Mouse (Mus musculus) limb, embryonic 14.5 days (tissue): ENCODE measurements around the gene Olfr1417. TPM values are rescaled to one million over a fixed set of nuclear protein-coding genes. Genes with fewer than 3 reads are reported as not detected.

Experiments
- ATAC-seq: fragments of 200-750 bp; cut with Nextera tagmentation; 2 replicates; pipeline ENCODE4 v1.8.0; 2017; ENCODE audit warnings: low read depth, moderate number of reproducible peaks, moderate TSS enrichment; ENCODE audit not compliant: low FRiP score
- DNase-seq: peaks from one replicate; pipeline ENCODE4 v3.0.0-alpha.2; 2015; ENCODE audit warnings: low spot score
- H3K27ac ChIP-seq: fragments of 300-500 bp; sonication (generic); replicated peaks from 2 replicates; pipeline ENCODE4 v1.5.1; 2014; ENCODE audit warnings: low read depth, mild to moderate bottlenecking, low read length, moderate library complexity, mixed read lengths
- H3K27me3 ChIP-seq: fragments of 300-500 bp; sonication (generic); 2 replicates; pipeline ENCODE4 v1.6.1; 2014; ENCODE audit warnings: low read length, mixed read lengths; ENCODE audit not compliant: control insufficient read depth, insufficient read depth
- H3K36me3 ChIP-seq: fragments of 300-500 bp; sonication (generic); 2 replicates; pipeline ENCODE4 v1.6.1; 2014; ENCODE audit warnings: mild to moderate bottlenecking, low read length, moderate library complexity, mixed read lengths; ENCODE audit not compliant: control insufficient read depth, insufficient read depth
- H3K4me1 ChIP-seq: fragments of 300-500 bp; sonication (generic); 2 replicates; pipeline ENCODE4 v1.6.1; 2014; ENCODE audit warnings: antibody characterized with exemption, low read length, mixed read lengths; ENCODE audit not compliant: control insufficient read depth, insufficient read depth
- H3K4me2 ChIP-seq: fragments of 300-500 bp; sonication (generic); replicated peaks from 2 replicates; pipeline ENCODE4 v1.6.1; 2014; ENCODE audit warnings: low read depth, mild to moderate bottlenecking, low read length, moderate library complexity; ENCODE audit not compliant: severe bottlenecking
- H3K4me3 ChIP-seq: fragments of 300-500 bp; sonication (generic); replicated peaks from 2 replicates; pipeline ENCODE4 v1.5.1; 2014; ENCODE audit warnings: low read length
- H3K9ac ChIP-seq: fragments of 300-500 bp; sonication (generic); 2 replicates; pipeline ENCODE4 v1.6.1; 2014; ENCODE audit warnings: mild to moderate bottlenecking, low read depth, low read length, moderate library complexity; ENCODE audit not compliant: severe bottlenecking
- H3K9me3 ChIP-seq: fragments of 300-500 bp; sonication (generic); 2 replicates; pipeline ENCODE4 v1.6.1; 2016; ENCODE audit warnings: low read length; ENCODE audit not compliant: control insufficient read depth
- POLR2A ChIP-seq: fragments of 200-500 bp; IDR thresholded peaks from 2 replicates; pipeline ENCODE4 v1.8.0; 2012; ENCODE audit warnings: inconsistent platforms, mild to moderate bottlenecking, moderate library complexity, borderline replicate concordance; ENCODE audit not compliant: insufficient read depth, insufficient read length; ENCODE audit errors: extremely low read depth
- WGBS: fragments of 180-500 bp; shearing (Covaris S2); extraction: QIAGEN DNeasy Blood & Tissue Kit; methylation state at CpG from one replicate; pipeline ENCODE4 v1.1.7; 2014; 5-methylcytosine and 5-hydroxymethylcytosine counted together
- polyA plus RNA-seq, 2 experiments: library from polyadenylated mRNA; depleted of rRNA in 1 of 2; stranded (reverse) in 1 of 2; unstranded in 1 of 2; fragments of >200 nt; fragmentation: Nextera tagmentation in 1 of 2; extraction: Ambion mirVana in 1 of 2; gene quantifications; 2 replicates each; pipeline versions ENCODE4 v1.2.1 to v1.2.3; 2012 to 2014

The Olfr1417 gene
- polyA plus RNA-seq, 2 experiments: not detected

- H3K36me3 ChIP-seq: no peaks in the 10 kb centered on the region
- H3K9ac ChIP-seq: no peak overlapping the region
- H3K4me3 ChIP-seq: no peak overlapping the region
- DNase-seq (no peak), ATAC-seq (no peak)
- no peaks in the 10 kb centered on the region for H3K27me3 ChIP-seq
- no peaks in the 10 kb centered on the region for H3K4me1 ChIP-seq
- no peaks in the 10 kb centered on the region for H3K9me3 ChIP-seq
- 79% methylated on average over 6 of the region's 6 CpGs for WGBS
- no peak overlapping the region for H3K4me2 ChIP-seq
- no peak for TF ChIP-seq POLR2A
- no peak overlapping the region for H3K27ac ChIP-seq
These were observed 17.5 kb upstream of the Olfr1417 start for GRCm38 (mm10) chr19:11856506-11856905.

GRCm38 (mm10) chr19:11854821-11855220, 15.8 kb upstream of the Olfr1417 start:
- 88% methylated on average over 2 of the region's 2 CpGs for WGBS
- Histone ChIP-seq H3K9ac (no peak overlapping the region), H3K27ac (no peak overlapping the region), H3K27me3 (no peaks in the 10 kb centered on the region), H3K4me1 (no peaks in the 10 kb centered on the region), H3K4me3 (no peak overlapping the region), H3K4me2 (no peak overlapping the region), H3K9me3 (no peaks in the 10 kb centered on the region), H3K36me3 (no peaks in the 10 kb centered on the region)
- TF ChIP-seq POLR2A: no peak
- DNase-seq (no peak), ATAC-seq (no peak)

- Histone ChIP-seq H3K36me3 (no peaks in the 10 kb centered on the region), H3K27ac (no peak overlapping the region), H3K27me3 (no peaks in the 10 kb centered on the region), H3K4me2 (no peak overlapping the region), H3K9me3 (no peaks in the 10 kb centered on the region), H3K9ac (no peak overlapping the region), H3K4me1 (no peaks in the 10 kb centered on the region), H3K4me3 (no peak overlapping the region)
- DNase-seq (no peak), ATAC-seq (no peak)
- 64% methylated on average over 4 of the region's 4 CpGs for WGBS
- no peak for TF ChIP-seq POLR2A
These were observed 13.6 kb upstream of the Olfr1417 start for GRCm38 (mm10) chr19:11852652-11853051.

GRCm38 (mm10) chr19:11846333-11846732, 7.3 kb upstream of the Olfr1417 start:
- no peaks in the 10 kb centered on the region for H3K27me3 ChIP-seq
- no peaks in the 10 kb centered on the region for H3K9me3 ChIP-seq
- no peak overlapping the region for H3K27ac ChIP-seq
- 85% methylated on average over 4 of the region's 4 CpGs for WGBS
- DNase-seq (no peak), ATAC-seq (no peak)
- H3K4me1 ChIP-seq: no peaks in the 10 kb centered on the region
- H3K9ac ChIP-seq: no peak overlapping the region
- no peak overlapping the region for H3K4me2 ChIP-seq
- no peaks in the 10 kb centered on the region for H3K36me3 ChIP-seq
- no peak overlapping the region for H3K4me3 ChIP-seq
- no peak for TF ChIP-seq POLR2A

DNA sequence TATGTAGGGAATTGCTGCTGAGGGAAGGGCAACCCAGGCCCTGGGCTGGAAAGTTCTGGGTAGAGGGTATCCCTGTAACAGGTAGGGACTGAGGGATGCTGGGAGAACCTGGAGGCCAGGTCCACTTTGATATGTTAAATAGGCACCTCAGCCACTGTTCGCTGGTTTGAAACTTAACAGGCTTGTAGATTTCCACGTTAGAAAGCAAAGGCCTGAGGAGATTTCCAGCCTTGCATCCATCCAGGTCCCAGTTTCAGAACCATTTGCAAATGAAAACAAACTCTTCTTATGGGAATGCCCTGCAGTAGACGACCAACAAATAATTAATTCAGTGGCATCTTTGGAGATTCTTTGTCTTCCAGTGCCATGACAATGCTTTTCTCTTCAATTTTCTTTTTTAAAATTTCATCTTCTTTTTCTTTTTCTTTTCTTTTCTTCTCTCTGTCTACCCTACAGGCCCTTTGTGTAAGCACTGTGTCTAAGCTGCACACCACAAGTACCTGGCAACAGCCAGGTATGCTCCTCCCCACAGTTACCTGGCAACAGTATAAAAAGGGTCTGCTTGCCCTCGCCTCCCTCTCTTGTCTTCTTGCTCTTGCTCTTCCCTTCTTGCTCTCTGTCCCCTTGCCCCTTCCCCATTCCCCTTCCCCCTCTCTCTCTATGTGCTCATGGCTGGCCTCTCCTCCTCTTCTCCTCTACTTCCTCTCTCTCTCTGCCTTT, 15.5 kb downstream of the Olfr1417 start:
- no peak for ATAC-seq
- no peaks in the 10 kb centered on the region for H3K9me3 ChIP-seq
- H3K27ac ChIP-seq: no peak overlapping the region
- no peaks in the 10 kb centered on the region; the same call in 1 of the 2 replicates for H3K4me1 ChIP-seq
- DNase-seq: no peak
- no peaks in the 10 kb centered on the region for H3K36me3 ChIP-seq
- H3K4me3 ChIP-seq: no peak overlapping the region
- H3K9ac ChIP-seq: no peak overlapping the region
- H3K4me2 ChIP-seq: no peak overlapping the region
- WGBS: 27% methylated on average over 4 of the region's 4 CpGs
- TF ChIP-seq POLR2A: no peak
- peaks cover 23% of the 10 kb centered on the region for H3K27me3 ChIP-seq

DNA sequence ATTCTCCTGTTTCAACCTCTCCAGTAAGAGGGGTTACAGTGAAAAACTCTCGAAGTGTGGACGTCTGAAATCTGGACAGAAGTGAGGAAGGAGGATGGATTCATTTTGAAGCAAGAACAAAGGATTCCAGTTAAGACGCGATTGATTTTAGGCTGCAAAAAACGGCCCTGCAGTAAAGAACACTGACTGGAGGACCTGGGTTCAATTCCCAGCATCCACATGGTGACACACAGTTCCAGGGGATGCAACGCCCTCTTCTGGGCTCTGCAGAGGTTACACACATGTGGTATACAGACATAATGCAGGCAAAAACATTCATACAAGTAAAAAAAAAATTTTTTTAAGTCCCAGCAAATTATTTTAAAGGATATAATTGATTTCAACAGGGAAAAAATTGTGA, 18.8 kb downstream of the Olfr1417 start:
- H3K4me2 ChIP-seq: peak overlapping the region; percentile 93
- no peaks in the 10 kb centered on the region for H3K9me3 ChIP-seq
- TF ChIP-seq POLR2A: no peak
- H3K4me1 ChIP-seq: no peaks in the 10 kb centered on the region; the same call in 1 of the 2 replicates
- no peaks in the 10 kb centered on the region for H3K36me3 ChIP-seq
- DNase-seq (no peak), ATAC-seq (no peak)
- H3K9ac ChIP-seq: no peak overlapping the region
- 35% methylated on average over 6 of the region's 6 CpGs for WGBS
- H3K27me3 ChIP-seq: peaks cover 49% of the 10 kb centered on the region
- H3K27ac ChIP-seq: no peak overlapping the region
- peak overlapping the region; percentile 58 for H3K4me3 ChIP-seq
